ENCODE assay signal across 25 mouse cellular contexts in the genomic region with DNA sequence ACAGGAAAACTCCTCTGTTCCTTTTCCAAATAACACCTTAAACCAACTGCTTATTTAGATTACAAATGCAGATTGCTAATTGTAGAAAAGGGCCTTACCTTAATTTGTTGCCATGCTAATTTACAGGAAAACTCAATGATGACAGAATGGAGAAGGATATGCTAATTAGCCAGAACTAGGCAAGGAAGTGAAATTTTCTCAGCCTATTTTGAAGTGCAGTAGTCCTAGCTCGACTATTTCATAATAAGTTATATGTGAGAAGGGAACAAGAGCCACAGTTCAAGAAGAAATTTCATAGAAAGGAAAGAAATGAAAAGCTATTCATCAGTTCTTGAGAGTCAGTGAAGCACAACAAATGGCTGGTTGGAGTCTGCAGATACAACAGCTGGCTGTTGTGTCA.
A peak's percentile ranks its signal among the peaks of the same experiment; 100 is the strongest.
DNase-seq lines count a peak whose midpoint lies in the region; ATAC-seq lines count a peak whose summit lies in the region.
"Had no signal": no experiment of that assay in that cellular context is flagged by ENCODE, and none has a peak within 500 bp of the region (broad histone marks: within the 10 kb centered on the region; RNA-seq: fewer than 3 reads in every experiment).

No protein-coding gene starts in this region.

- H3K4me1 ChIP-seq in hindbrain, embryonic 11.5 days (replicated peaks; ENCODE audit: control insufficient read depth, insufficient read depth, low read length), result no peaks in the 10 kb centered on the region
- H3K4me1 ChIP-seq: intestine, embryonic 15.5 days had no signal

- no peak overlapping the region for H3K9ac ChIP-seq in hindbrain, embryonic 11.5 days (ENCODE audit: low read depth, low read length)
- H3K9ac ChIP-seq: embryonic facial prominence, embryonic 12.5 days; embryonic facial prominence, embryonic 15.5 days; forebrain, embryonic 15.5 days; hindbrain, embryonic 12.5 days; hindbrain, embryonic 15.5 days; intestine, embryonic 15.5 days had no signal

- WGBS in hindbrain, embryonic 11.5 days, result 74% methylated on average over 1 of the region's 1 CpGs

- H3K9me3 ChIP-seq in hindbrain, embryonic 11.5 days (ENCODE audit: control insufficient read depth, low read length), result no peaks in the 10 kb centered on the region
- H3K9me3 ChIP-seq: embryonic facial prominence, embryonic 12.5 days; embryonic facial prominence, embryonic 15.5 days; forebrain, embryonic 15.5 days; heart, embryonic 10.5 days; heart, embryonic 13.5 days; hindbrain, embryonic 12.5 days; hindbrain, embryonic 15.5 days; intestine, embryonic 15.5 days had no signal

- DNase-seq in A20 (ENCODE audit: low read depth, low spot score), result peak; percentile 19
- no peak for DNase-seq in cerebellum, adult 8-10 months
- no peak for DNase-seq in hindbrain, embryonic 11.5 days (ENCODE audit: low spot score)
- no peak for DNase-seq in right cerebral cortex, postnatal 25 days
- DNase-seq: adrenal gland, adult 8-10 months; adrenal gland, postnatal 25 days; cerebellum, adult 11-12 months; cerebellum, adult 9-10 months; cerebellum, postnatal 14 days; gastrocnemius, postnatal 25 days; heart, adult 2 months; heart, postnatal 14 days; heart, postnatal 4 days had no signal

- no peak overlapping the region for H3K4me3 ChIP-seq in hindbrain, embryonic 11.5 days (ENCODE audit: low read depth, low read length)
- H3K4me3 ChIP-seq: embryonic facial prominence, embryonic 12.5 days; embryonic facial prominence, embryonic 15.5 days; forebrain, embryonic 15.5 days; heart, adult 2 months; heart, embryonic 10.5 days; heart, embryonic 13.5 days; hindbrain, embryonic 12.5 days; hindbrain, embryonic 15.5 days; intestine, embryonic 15.5 days had no signal

- 0 out of 2 replicates have a peak, but pooled peaks have one; percentile 28 for ATAC-seq in common myeloid progenitor, adult 5-6 weeks (replicated peaks; ENCODE audit: low read depth, poor library complexity, severe bottlenecking)
- peak; percentile 42 for ATAC-seq in megakaryocyte progenitor cell, adult 5-6 weeks (replicated peaks; ENCODE audit: poor library complexity)
- no peak for ATAC-seq in hindbrain, embryonic 11.5 days (ENCODE audit: low FRiP score)
- ATAC-seq: activated CD4-positive, CD25-positive, alpha-beta regulatory T cell, adult 4 months; CD4-positive, CD25-positive, alpha-beta regulatory T cell, adult 4 months; forebrain, embryonic 15.5 days; intestine, embryonic 15.5 days had no signal

- no peaks in the 10 kb centered on the region for H3K27me3 ChIP-seq in hindbrain, embryonic 11.5 days (ENCODE audit: control insufficient read depth, insufficient read depth, low read length)
- H3K27me3 ChIP-seq: embryonic facial prominence, embryonic 12.5 days; embryonic facial prominence, embryonic 15.5 days; heart, embryonic 13.5 days; hindbrain, embryonic 12.5 days; intestine, embryonic 15.5 days had no signal

- no peak overlapping the region for H3K4me2 ChIP-seq in hindbrain, embryonic 11.5 days (replicated peaks; ENCODE audit: low read depth, low read length)
- H3K4me2 ChIP-seq: embryonic facial prominence, embryonic 12.5 days; embryonic facial prominence, embryonic 15.5 days; forebrain, embryonic 15.5 days; heart, embryonic 13.5 days; hindbrain, embryonic 12.5 days; hindbrain, embryonic 15.5 days; intestine, embryonic 15.5 days had no signal

- no peak overlapping the region for H3K27ac ChIP-seq in hindbrain, embryonic 11.5 days (ENCODE audit: low read depth, low read length)
- H3K27ac ChIP-seq: embryonic facial prominence, embryonic 12.5 days; embryonic facial prominence, embryonic 15.5 days; forebrain, embryonic 15.5 days; heart, adult 2 months; heart, embryonic 10.5 days; heart, embryonic 13.5 days; hindbrain, embryonic 12.5 days; hindbrain, embryonic 15.5 days; intestine, embryonic 15.5 days had no signal

- no peaks in the 10 kb centered on the region for H3K36me3 ChIP-seq in hindbrain, embryonic 11.5 days (ENCODE audit: control insufficient read depth, insufficient read depth, low read length)
- H3K36me3 ChIP-seq: embryonic facial prominence, embryonic 12.5 days; embryonic facial prominence, embryonic 15.5 days; forebrain, embryonic 15.5 days; heart, embryonic 10.5 days; heart, embryonic 13.5 days; hindbrain, embryonic 12.5 days; hindbrain, embryonic 15.5 days; intestine, embryonic 15.5 days had no signal
